Mouse (Mus musculus) testis, postnatal 14 days (tissue): ENCODE measurements around the gene Gm3259.
"Not testable (repeated sequence)": the region's sequence is repeated elsewhere in the genome, so short reads cannot be mapped to it uniquely, and the experiment has no call there.

Source experiments
- DNase-seq: peaks from one replicate; pipeline ENCODE4 v3.0.0; 2021; ENCODE audit warnings: low spot score

Gene Gm3259

GRCm38 (mm10) chr5:95305611-95306010 is at the start of gene Gm3259:
Gene Gm3259 (plus strand): TSS chr5:95305911.
- DNase-seq = not testable (repeated sequence)

- DNase-seq = not testable (repeated sequence)
Measured at GRCm38 (mm10) chr5:95272668-95273067, 33.0 kb upstream of the Gm3259 start, which contains the start of gene Gm10424. Gene Gm10424 (minus strand): TSS chr5:95272768.
